Mouse (Mus musculus) liver, embryonic 14.5 days (tissue): ENCODE data around the gene Rora.

Experiments
- CTCF ChIP-seq: IDR thresholded peaks from 2 replicates; pipeline ENCODE4 v1.5.1; 2016; ENCODE audit warnings: antibody characterized with exemption, low read depth, control low read depth
- EP300 ChIP-seq: IDR thresholded peaks from 2 replicates; pipeline ENCODE4 v1.6.1; 2016; ENCODE audit warnings: antibody characterized with exemption, low read depth

DNA sequence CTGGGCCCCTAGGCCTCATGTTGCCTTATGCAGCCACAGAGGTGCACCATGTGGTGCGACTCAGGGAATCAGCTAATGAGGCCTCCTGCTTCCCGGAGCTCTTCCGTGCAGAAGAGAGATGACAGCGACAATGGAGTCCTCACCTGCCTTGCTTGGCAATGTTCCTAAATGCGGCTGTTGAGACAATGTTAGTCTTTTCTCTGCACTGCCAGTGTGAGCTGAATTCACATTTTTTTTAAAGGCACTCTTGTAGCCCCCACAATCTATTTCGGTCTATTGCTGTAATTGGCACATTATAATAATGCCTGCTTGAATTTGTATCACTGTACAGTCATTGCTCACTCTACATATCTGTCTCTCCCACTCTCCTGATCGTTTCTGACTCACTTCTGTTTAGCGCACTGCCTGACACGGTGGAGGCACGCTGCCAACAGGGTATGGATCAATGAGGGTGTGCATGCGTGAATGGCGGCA, 269.6 kb downstream of the Rora start:
- TF ChIP-seq EP300 (no peak), CTCF (no peak)
